Mouse (Mus musculus) brain, embryonic 14.5 days (tissue): ENCODE results near the gene Tesk2.

ENCODE experiments used
- CTCF ChIP-seq: fragments of 200-500 bp; IDR thresholded peaks from 2 replicates; pipeline ENCODE4 v1.5.1; 2012; ENCODE audit warnings: inconsistent platforms, mild to moderate bottlenecking, moderate library complexity, borderline replicate concordance; ENCODE audit not compliant: insufficient read depth, insufficient read length; ENCODE audit errors: extremely low read depth
- POLR2A ChIP-seq: fragments of 200-500 bp; IDR thresholded peaks from 2 replicates; pipeline ENCODE4 v1.6.1; 2012; ENCODE audit warnings: mild to moderate bottlenecking, inconsistent platforms, borderline replicate concordance; ENCODE audit not compliant: poor library complexity, insufficient read depth, insufficient read length, severe bottlenecking; ENCODE audit errors: extremely low read depth

DNA sequence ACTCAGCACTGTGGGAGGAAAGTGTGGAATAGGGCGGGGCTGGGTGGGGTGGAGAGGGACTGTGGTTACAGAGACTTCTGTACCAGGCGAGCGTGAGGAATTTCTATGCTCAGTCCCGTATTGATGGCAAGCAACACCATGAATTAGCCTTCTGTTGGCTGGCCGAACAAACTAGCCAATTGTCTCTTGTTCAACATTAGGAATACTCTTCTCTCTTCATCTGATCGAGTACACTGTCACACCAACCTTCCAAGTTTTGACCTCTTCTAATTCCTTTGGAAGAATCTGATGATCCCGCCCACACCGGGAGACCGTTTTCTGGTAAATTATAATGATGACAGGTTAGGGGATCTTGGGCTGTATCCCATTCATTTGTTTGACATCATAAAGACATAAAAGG, 13.1 kb upstream of the Tesk2 start:
- TF ChIP-seq CTCF, result no peak
- TF ChIP-seq POLR2A, result no peak
